Mouse (Mus musculus) ES-E14 (cell line): ENCODE data around the gene Ube2d2b. TPM values are rescaled to one million over a fixed set of nuclear protein-coding genes. Genes with fewer than 3 reads are reported as not detected.

ENCODE experiments used
- DNase-seq: peaks from one replicate; pipeline ENCODE4 v3.0.0-alpha.2; 2013; ENCODE audit warnings: low read depth, low spot score
- H3K27ac ChIP-seq: 2 replicates; pipeline ENCODE4 v1.5.1; 2012; ENCODE audit warnings: low read depth, mild to moderate bottlenecking, low read length, moderate library complexity, mixed read lengths; ENCODE audit not compliant: poor library complexity, insufficient read depth, severe bottlenecking
- H3K36me3 ChIP-seq: 2 replicates; pipeline ENCODE4 v1.6.1; 2012; ENCODE audit warnings: mild to moderate bottlenecking, low read length, moderate library complexity, mixed read lengths; ENCODE audit not compliant: control insufficient read depth, poor library complexity, insufficient read depth, severe bottlenecking
- H3K4me1 ChIP-seq, 2 experiments: fragments of 150-350 bp in 1 of 2; sonication (generic) in 1 of 2; 2 replicates each; pipeline ENCODE4 v1.6.1; 2012; ENCODE audit warnings: low read length in 2 of 2, mild to moderate bottlenecking in 1 of 2, mixed read lengths in 1 of 2; ENCODE audit not compliant: control insufficient read depth in 2 of 2, insufficient read depth in 2 of 2, poor library complexity in 1 of 2
- H3K4me3 ChIP-seq, 2 experiments: fragments of 150-350 bp in 1 of 2; sonication (generic) in 1 of 2; 2 replicates each; pipeline ENCODE4 v1.5.1; 2012; ENCODE audit warnings: low read length in 2 of 2, low read depth in 1 of 2, mild to moderate bottlenecking in 1 of 2, mixed read lengths in 1 of 2; ENCODE audit not compliant: insufficient read depth in 1 of 2, poor library complexity in 1 of 2, severe bottlenecking in 1 of 2
- H3K9ac ChIP-seq: 2 replicates; pipeline ENCODE4 v1.6.1; 2012; ENCODE audit warnings: low read depth, mild to moderate bottlenecking, low read length, mixed read lengths; ENCODE audit not compliant: poor library complexity, insufficient read depth, severe bottlenecking
- H3K9me3 ChIP-seq: fragments of 150-350 bp; sonication (generic); 2 replicates; pipeline ENCODE4 v1.6.1; 2012; ENCODE audit warnings: low read depth, mild to moderate bottlenecking, low read length; ENCODE audit not compliant: control insufficient read depth, insufficient read depth
- CHD2 ChIP-seq: IDR thresholded peaks from 2 replicates; pipeline ENCODE4 v1.6.1; 2014; ENCODE audit warnings: mild to moderate bottlenecking, low read depth, low read length, inconsistent platforms
- HCFC1 ChIP-seq: IDR thresholded peaks from 2 replicates; pipeline ENCODE4 v1.6.1; 2012; ENCODE audit warnings: low read length, inconsistent platforms, borderline replicate concordance; ENCODE audit not compliant: insufficient read depth
- MAFK ChIP-seq: IDR thresholded peaks from 2 replicates; pipeline ENCODE4 v1.6.1; 2014; ENCODE audit warnings: mild to moderate bottlenecking, low read depth, low read length, inconsistent platforms; ENCODE audit not compliant: insufficient read depth
- ZC3H11A ChIP-seq: IDR thresholded peaks from 2 replicates; pipeline ENCODE4 v1.6.1; 2012; ENCODE audit warnings: low read depth, mild to moderate bottlenecking, inconsistent platforms, low read length, borderline replicate concordance
- ZNF384 ChIP-seq: IDR thresholded peaks from 2 replicates; pipeline ENCODE4 v1.6.1; 2012; ENCODE audit warnings: low read depth, low read length, inconsistent platforms
- in situ Hi-C, 2 experiments: fragments of 600-800 bp; cut with MboI; formaldehyde crosslinking; loops; one replicate each; pipeline ENCODE4 v1.15.1; 2025; ENCODE audit warnings: low sequenced_read_pairs in 2 of 2, inconsistent platforms in 1 of 2; ENCODE audit not compliant: unreplicated experiment in 2 of 2
- total RNA-seq: library from RNA; depleted of rRNA; stranded (reverse); fragments of 300-350 nt; gene quantifications from 2 replicates; pipeline ENCODE4 v1.2.3, GENCODE M21; 2012

The Ube2d2b gene
- total RNA-seq, 1 experiment, result 0.27 TPM

GRCm38 (mm10) chr5:107869701-107870100, 39.8 kb downstream of the Ube2d2b start:
- no peak overlapping the region for H3K4me3 ChIP-seq
- TF ChIP-seq HCFC1, result no peak
- no peak for TF ChIP-seq ZNF384
- TF ChIP-seq CHD2, result no peak
- H3K4me1 ChIP-seq, result peaks cover 2 to 3% of the 10 kb centered on the region in 2 experiments; a peak in 1 of 4 replicates
- in situ Hi-C loops, result no loop called here
- no peak overlapping the region for H3K9ac ChIP-seq
- H3K9me3 ChIP-seq, result no peaks in the 10 kb centered on the region
- no peaks in the 10 kb centered on the region for H3K36me3 ChIP-seq
- DNase-seq, result no peak
- no peak overlapping the region for H3K27ac ChIP-seq

- no peaks in the 10 kb centered on the region for H3K4me1 ChIP-seq
- no peak for TF ChIP-seq CHD2
- TF ChIP-seq MAFK, result no peak
- no peak for TF ChIP-seq ZNF384
- no peak for TF ChIP-seq ZC3H11A
- no peak for TF ChIP-seq HCFC1
- H3K9ac ChIP-seq, result no peak overlapping the region
- no peak overlapping the region for H3K4me3 ChIP-seq
- H3K9me3 ChIP-seq, result no peaks in the 10 kb centered on the region
- DNase-seq, result no peak
- no peaks in the 10 kb centered on the region for H3K36me3 ChIP-seq
- in situ Hi-C loops, result no loop called here
- no peak overlapping the region for H3K27ac ChIP-seq
Observed at GRCm38 (mm10) chr5:107873330-107873729, 43.4 kb downstream of the Ube2d2b start.

- TF ChIP-seq CHD2 (no peak), MAFK (no peak), ZC3H11A (no peak), ZNF384 (no peak), HCFC1 (no peak)
- in situ Hi-C loops, result no loop called here
- H3K9me3 ChIP-seq, result no peaks in the 10 kb centered on the region
- H3K9ac ChIP-seq, result no peak overlapping the region
- no peaks in the 10 kb centered on the region for H3K4me1 ChIP-seq
- no peak for DNase-seq
- H3K36me3 ChIP-seq, result no peaks in the 10 kb centered on the region
- no peak overlapping the region for H3K4me3 ChIP-seq
- H3K27ac ChIP-seq, result no peak overlapping the region
Observed at GRCm38 (mm10) chr5:107873886-107874302, 44.0 kb downstream of the Ube2d2b start.

- H3K9ac ChIP-seq, result no peak within 1 kb of the TSS
- no peaks in the 10 kb centered on the region for H3K36me3 ChIP-seq
- no peak for TF ChIP-seq ZNF384
- TF ChIP-seq MAFK, result peak; percentile 75; the same call in 1 of the 2 replicates
- no peak; the same call in 1 of the 2 replicates for TF ChIP-seq CHD2
- H3K4me3 ChIP-seq, result no peak within 1 kb of the TSS
- no peak within 1 kb of the TSS for H3K27ac ChIP-seq
- no peaks in the 10 kb centered on the region for H3K9me3 ChIP-seq
- in situ Hi-C loops, result no loop called here
- H3K4me1 ChIP-seq, result no peaks in the 10 kb centered on the region
- no peak for DNase-seq
Observed at GRCm38 (mm10) chr5:107874561-107875260, 44.8 kb downstream of the Ube2d2b start, which contains the start of gene Evi5. TSS of gene Evi5 (minus strand) at chr5:107875107.

- Histone ChIP-seq H3K4me3 (no peak overlapping the region), H3K27ac (no peak overlapping the region), H3K9ac (no peak overlapping the region), H3K36me3 (no peaks in the 10 kb centered on the region), H3K9me3 (no peaks in the 10 kb centered on the region), H3K4me1 (no peaks in the 10 kb centered on the region)
- in situ Hi-C loops, result no loop called here
- TF ChIP-seq MAFK (no peak), ZC3H11A (no peak)
- no peak for DNase-seq
Observed at GRCm38 (mm10) chr5:107875261-107875611, 45.3 kb downstream of the Ube2d2b start.
